Mouse (Mus musculus) ES-Bruce4 (cell line): ENCODE data around the gene Marveld2. TPM values are rescaled to one million over a fixed set of nuclear protein-coding genes. Genes with fewer than 3 reads are reported as not detected.
A peak's percentile ranks its signal among the peaks of the same experiment; 100 is the strongest.

Experiments used
- H3K27ac ChIP-seq: 2 replicates; pipeline ENCODE4 v1.5.1; 2012; ENCODE audit warnings: low read length, inconsistent platforms; ENCODE audit not compliant: insufficient read depth
- H3K27me3 ChIP-seq: 2 replicates; pipeline ENCODE4 v1.6.1; 2012; ENCODE audit warnings: mild to moderate bottlenecking, low read length, inconsistent platforms; ENCODE audit not compliant: control insufficient read depth, poor library complexity, insufficient read depth, severe bottlenecking
- H3K36me3 ChIP-seq: 2 replicates; pipeline ENCODE4 v1.6.1; 2012; ENCODE audit warnings: inconsistent platforms, mild to moderate bottlenecking, low read length, moderate library complexity; ENCODE audit not compliant: control insufficient read depth, poor library complexity, insufficient read depth, severe bottlenecking
- H3K4me1 ChIP-seq: one replicate; pipeline ENCODE4 v1.8.1; 2011; ENCODE audit warnings: low read length; ENCODE audit not compliant: control insufficient read depth, insufficient read depth
- H3K4me3 ChIP-seq: 2 replicates; pipeline ENCODE4 v1.5.1; 2011; ENCODE audit warnings: low read depth, mild to moderate bottlenecking, low read length
- H3K9ac ChIP-seq: 2 replicates; pipeline ENCODE4 v1.6.1; 2012; ENCODE audit warnings: low read depth, mild to moderate bottlenecking, inconsistent platforms; ENCODE audit not compliant: poor library complexity, severe bottlenecking
- H3K9me3 ChIP-seq: replicated peaks from 2 replicates; pipeline ENCODE4 v1.6.1; 2012; ENCODE audit warnings: mild to moderate bottlenecking, low read length, inconsistent platforms; ENCODE audit not compliant: control insufficient read depth, poor library complexity, insufficient read depth, severe bottlenecking
- CTCF ChIP-seq: IDR thresholded peaks from one replicate; pipeline ENCODE4 v1.8.1; 2011; ENCODE audit warnings: low read depth, low read length
- EP300 ChIP-seq: IDR thresholded peaks from 2 replicates; pipeline ENCODE4 v1.6.1; 2011; ENCODE audit warnings: low read depth, low read length; ENCODE audit not compliant: insufficient read depth
- POLR2A ChIP-seq: IDR thresholded peaks from one replicate; pipeline ENCODE4 v1.8.1; 2011; ENCODE audit warnings: low read length; ENCODE audit not compliant: insufficient read depth
- polyA plus RNA-seq: library from polyadenylated mRNA; stranded (reverse); fragments of >200 nt; gene quantifications from 2 replicates; pipeline ENCODE4 v1.2.4, GENCODE M21; 2011; ENCODE audit warnings: low read depth; ENCODE audit not compliant: missing spikeins, insufficient read depth, insufficient read length

Marveld2 gene
- 14.2 and 17.2 TPM in 2 replicates for polyA plus RNA-seq

- TF ChIP-seq POLR2A (no peak), CTCF (no peak), EP300 (no peak)
- Histone ChIP-seq H3K4me1 (no peaks in the 10 kb centered on the region), H3K9ac (peak within 1 kb of the TSS; percentile 91), H3K27ac (no peak within 1 kb of the TSS), H3K36me3 (peaks cover 12% of the 10 kb centered on the region), H3K27me3 (no peaks in the 10 kb centered on the region), H3K4me3 (peak within 1 kb of the TSS; percentile 83), H3K9me3 (no peaks in the 10 kb centered on the region)
Observed at GRCm38 (mm10) chr13:100616181-100617087, at the start of gene Marveld2. TSS of gene Marveld2 (minus strand) at chr13:100616971.

- peaks cover 2% of the 10 kb centered on the region for H3K4me1 ChIP-seq
- H3K36me3 ChIP-seq, result peaks cover 22% of the 10 kb centered on the region
Observed at GRCm38 (mm10) chr13:100659864-100660456, 43.2 kb upstream of the Marveld2 start.

GRCm38 (mm10) chr13:100658091-100658490, 41.3 kb upstream of the Marveld2 start:
- H3K27me3 ChIP-seq, result no peaks in the 10 kb centered on the region
- no peak overlapping the region for H3K9ac ChIP-seq
- peaks cover 14% of the 10 kb centered on the region for H3K36me3 ChIP-seq
- no peak overlapping the region for H3K4me3 ChIP-seq
- H3K9me3 ChIP-seq, result no peaks in the 10 kb centered on the region
- H3K4me1 ChIP-seq, result peaks cover 2% of the 10 kb centered on the region
- no peak overlapping the region for H3K27ac ChIP-seq
- TF ChIP-seq POLR2A (no peak), CTCF (no peak), EP300 (no peak)

More at GRCm38 (mm10) chr13:100659864-100660456, 43.2 kb upstream of the Marveld2 start:
- H3K9ac ChIP-seq, result no peak overlapping the region
- no peaks in the 10 kb centered on the region for H3K27me3 ChIP-seq
- no peak overlapping the region for H3K27ac ChIP-seq
- no peaks in the 10 kb centered on the region for H3K9me3 ChIP-seq
- H3K4me3 ChIP-seq, result no peak overlapping the region
- TF ChIP-seq EP300, result no peak
- TF ChIP-seq CTCF, result peak; percentile 79

- Histone ChIP-seq H3K36me3 (peaks cover 10% of the 10 kb centered on the region), H3K9me3 (no peaks in the 10 kb centered on the region), H3K4me1 (no peaks in the 10 kb centered on the region), H3K4me3 (peak within 1 kb of the TSS; percentile 92), H3K27ac (peak within 1 kb of the TSS; percentile 52; the same call in 1 of the 2 replicates), H3K27me3 (no peaks in the 10 kb centered on the region), H3K9ac (peak within 1 kb of the TSS; percentile 80)
- TF ChIP-seq POLR2A (no peak), CTCF (no peak), EP300 (no peak)
Observed at GRCm38 (mm10) chr13:100651439-100652186, 34.8 kb upstream of the Marveld2 start, which contains the start of gene Taf9. TSS of gene Taf9 (plus strand) at chr13:100651579.

GRCm38 (mm10) chr13:100650550-100651438, 34.0 kb upstream of the Marveld2 start, which contains the start of the genes Ak6 and Rad17:
TSS of gene Ak6 (plus strand) at chr13:100650979.
TSS of gene Rad17 (minus strand) at chr13:100651051.
- TF ChIP-seq POLR2A (no peak), EP300 (no peak), CTCF (no peak)
- Histone ChIP-seq H3K9ac (peak within 1 kb of the TSS; percentile 80), H3K9me3 (no peaks in the 10 kb centered on the region), H3K4me3 (peak within 1 kb of the TSS; percentile 92), H3K27ac (peak within 1 kb of the TSS; percentile 52; the same call in 1 of the 2 replicates), H3K4me1 (no peaks in the 10 kb centered on the region), H3K36me3 (peaks cover 8% of the 10 kb centered on the region), H3K27me3 (no peaks in the 10 kb centered on the region)
